Mouse (Mus musculus) ovary, postnatal 14 days (tissue): ENCODE measurements around the gene Fgd3.

Source experiments
- DNase-seq: peaks from one replicate; pipeline ENCODE4 v3.0.0; 2022; ENCODE audit warnings: low spot score

Gene Fgd3

GRCm38 (mm10) chr13:49215504-49216219 is 104.4 kb downstream of the Fgd3 start, which contains the start of gene Card19:
Gene Card19 (minus strand): TSS chr13:49216037.
- DNase-seq: peak; percentile 93

- no peak for DNase-seq
Observed at GRCm38 (mm10) chr13:49215128-49215503, 105.0 kb downstream of the Fgd3 start.

GRCm38 (mm10) chr13:49214454-49214853 is 105.7 kb downstream of the Fgd3 start:
- DNase-seq: no peak

GRCm38 (mm10) chr13:49213531-49213932 is 106.6 kb downstream of the Fgd3 start:
- no peak for DNase-seq

GRCm38 (mm10) chr13:49212711-49213500 is 107.2 kb downstream of the Fgd3 start:
- DNase-seq: no peak
